Mouse (Mus musculus) megakaryocyte, embryonic 14.5 days (primary cell): ENCODE data around the gene Gstm6. TPM values are rescaled to one million over a fixed set of nuclear protein-coding genes. Genes with fewer than 3 reads are reported as not detected.

Experiments
- H3K27me3 ChIP-seq: replicated peaks from 2 replicates; pipeline ENCODE3; 2012; ENCODE audit warnings: inconsistent platforms
- H3K36me3 ChIP-seq: replicated peaks from 2 replicates; pipeline ENCODE3; 2012; ENCODE audit warnings: low read length, inconsistent platforms, mixed read lengths
- H3K4me1 ChIP-seq: 2 replicates; pipeline ENCODE4 v1.6.1; 2012; ENCODE audit warnings: inconsistent platforms
- H3K4me3 ChIP-seq: replicated peaks from 2 replicates; pipeline ENCODE3; 2012; ENCODE audit warnings: moderate library complexity, mild to moderate bottlenecking, inconsistent platforms
- H3K9me3 ChIP-seq: 2 replicates; pipeline ENCODE4 v1.6.1; 2012; ENCODE audit warnings: inconsistent platforms
- FLI1 ChIP-seq: IDR thresholded peaks from 2 replicates; pipeline ENCODE4 v1.6.1; 2012; ENCODE audit warnings: low read length, inconsistent platforms, mixed read lengths
- GATA1 ChIP-seq: IDR thresholded peaks from 3 replicates; pipeline ENCODE4 v1.6.1; 2012; ENCODE audit warnings: mixed read lengths, low read length, inconsistent platforms, borderline replicate concordance
- polyA plus RNA-seq: library from polyadenylated mRNA; stranded (reverse); fragments of >175 nt; gene quantifications from 2 replicates; pipeline ENCODE4 v1.2.3, GENCODE M21; 2012; ENCODE audit warnings: low replicate concordance; ENCODE audit not compliant: insufficient read depth

Gstm6 gene
- polyA plus RNA-seq, 1 experiment, result not detected

DNA sequence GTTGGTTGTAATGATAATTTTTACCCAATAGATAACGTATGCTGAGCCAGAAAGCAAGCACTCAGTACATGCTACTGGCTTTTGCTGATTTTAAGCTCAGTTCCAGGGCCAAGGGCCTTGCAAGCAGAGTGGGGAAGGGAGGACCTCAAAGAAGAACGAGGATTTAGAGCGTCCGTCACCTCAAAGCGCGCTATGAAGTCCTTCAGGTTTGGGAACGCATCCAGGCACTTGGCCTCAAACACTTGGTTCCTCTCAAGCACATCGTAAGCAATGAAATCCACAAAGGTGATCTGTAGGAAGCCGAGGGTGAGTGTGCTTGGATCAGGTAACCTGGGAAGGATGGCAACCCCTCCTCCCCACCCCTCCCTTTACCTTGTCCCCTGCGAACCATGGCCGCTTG lies 14.9 kb downstream of the Gstm6 start:
- Histone ChIP-seq H3K4me3 (no peak overlapping the region), H3K4me1 (peaks cover 8% of the 10 kb centered on the region), H3K9me3 (no peaks in the 10 kb centered on the region), H3K36me3 (no peaks in the 10 kb centered on the region), H3K27me3 (peaks cover 60% of the 10 kb centered on the region)
- no peak for TF ChIP-seq GATA1
- TF ChIP-seq FLI1, result no peak

DNA sequence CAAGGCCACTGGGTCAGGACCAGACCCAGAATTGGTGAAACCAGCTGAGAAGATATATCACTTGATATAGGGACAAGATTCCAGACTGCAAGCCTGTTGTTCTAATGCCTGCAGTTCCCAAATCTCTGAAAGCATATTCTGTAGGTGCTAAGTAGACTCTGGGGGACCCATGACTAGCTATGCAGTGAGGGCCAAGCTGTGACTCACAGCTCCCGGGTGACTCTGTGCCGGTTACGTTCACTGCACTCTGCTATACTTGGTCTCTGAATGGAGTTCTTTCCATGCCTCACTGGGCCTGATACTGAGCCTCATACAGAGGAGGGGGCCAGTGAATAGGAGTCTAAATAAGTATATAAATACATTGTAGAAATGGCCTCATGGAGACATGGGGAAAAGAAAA lies 15.7 kb downstream of the Gstm6 start:
- Histone ChIP-seq H3K9me3 (no peaks in the 10 kb centered on the region), H3K4me3 (no peak overlapping the region), H3K27me3 (peaks cover 55% of the 10 kb centered on the region), H3K4me1 (peaks cover 8% of the 10 kb centered on the region), H3K36me3 (no peaks in the 10 kb centered on the region)
- TF ChIP-seq GATA1 (no peak), FLI1 (no peak)

DNA sequence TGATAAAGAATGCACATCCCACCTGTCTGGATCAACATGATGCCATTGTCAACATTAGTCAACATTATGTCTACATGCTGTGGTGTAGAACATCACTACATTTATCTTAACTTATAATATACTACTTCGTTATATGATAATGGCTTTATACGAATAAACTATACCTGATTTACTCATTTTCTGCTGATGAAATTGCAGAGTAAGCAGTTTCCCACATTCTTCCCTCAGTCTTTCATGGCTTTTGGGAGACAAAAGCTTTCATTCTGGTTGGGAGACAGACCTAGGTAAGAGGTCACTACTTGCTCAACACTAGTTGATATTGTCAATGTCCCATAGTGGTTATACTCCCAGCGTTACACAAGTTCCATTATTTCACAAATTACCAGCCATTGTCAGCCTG lies 18.2 kb downstream of the Gstm6 start:
- TF ChIP-seq FLI1 (no peak), GATA1 (no peak)
- H3K9me3 ChIP-seq, result no peaks in the 10 kb centered on the region
- no peak overlapping the region for H3K4me3 ChIP-seq
- H3K4me1 ChIP-seq, result no peaks in the 10 kb centered on the region
- peaks cover 51% of the 10 kb centered on the region for H3K27me3 ChIP-seq
- no peaks in the 10 kb centered on the region for H3K36me3 ChIP-seq

DNA sequence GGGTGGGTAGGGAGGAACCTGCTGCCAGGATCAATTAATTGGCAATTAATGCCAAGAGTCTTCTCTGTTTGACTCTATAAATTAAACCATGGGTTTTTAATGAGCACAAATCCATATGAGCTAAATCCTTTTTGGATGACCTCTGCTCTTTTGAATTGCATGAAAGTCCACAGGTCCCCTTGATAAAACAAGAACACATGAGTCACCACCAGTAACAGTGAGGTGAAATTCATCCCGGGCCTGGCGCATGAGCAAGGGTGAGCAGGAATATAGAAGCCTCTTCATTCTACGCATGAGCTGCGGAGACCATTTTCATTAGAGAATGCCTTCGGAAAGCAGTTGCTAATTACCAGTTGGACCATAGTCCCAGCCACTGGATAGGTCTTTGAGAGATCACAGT lies 23.2 kb downstream of the Gstm6 start:
- no peaks in the 10 kb centered on the region for H3K4me1 ChIP-seq
- TF ChIP-seq GATA1 (no peak), FLI1 (no peak)
- no peaks in the 10 kb centered on the region for H3K36me3 ChIP-seq
- H3K4me3 ChIP-seq, result no peak overlapping the region
- no peaks in the 10 kb centered on the region for H3K9me3 ChIP-seq
- H3K27me3 ChIP-seq, result peaks cover 28% of the 10 kb centered on the region

DNA sequence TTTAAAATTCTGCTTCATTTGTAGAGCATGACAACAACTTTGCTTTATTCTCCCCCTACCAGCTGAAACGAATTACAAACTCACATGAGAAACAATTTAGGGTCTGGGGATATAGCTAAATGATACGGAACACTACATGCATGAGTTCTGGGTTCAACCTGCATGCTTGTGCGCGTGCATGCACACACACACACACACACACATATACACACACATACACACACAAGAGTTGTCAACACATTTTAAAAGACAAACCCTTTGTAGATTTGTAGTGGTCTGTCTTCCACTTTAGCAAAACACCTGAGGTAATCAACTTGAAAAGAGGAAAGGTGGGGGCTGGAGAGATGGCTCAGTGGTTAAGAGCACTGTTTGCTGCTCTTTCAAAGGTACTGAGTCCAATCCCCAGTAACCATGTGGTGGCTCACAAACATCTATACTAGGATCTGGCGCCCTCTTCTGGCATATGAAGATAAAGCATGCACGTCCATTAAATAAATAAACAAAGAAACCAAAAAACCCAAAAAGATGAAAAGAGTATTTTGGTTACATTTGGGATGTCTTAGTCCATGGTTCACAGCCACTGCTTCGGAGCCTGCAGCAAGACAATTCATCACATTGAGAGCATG lies 25.7 kb downstream of the Gstm6 start:
- H3K4me3 ChIP-seq, result no peak overlapping the region
- no peaks in the 10 kb centered on the region for H3K36me3 ChIP-seq
- no peaks in the 10 kb centered on the region for H3K4me1 ChIP-seq
- TF ChIP-seq GATA1, result no peak
- TF ChIP-seq FLI1, result no peak
- peaks cover 29% of the 10 kb centered on the region for H3K27me3 ChIP-seq
- no peaks in the 10 kb centered on the region; the same call in 1 of the 2 replicates for H3K9me3 ChIP-seq

DNA sequence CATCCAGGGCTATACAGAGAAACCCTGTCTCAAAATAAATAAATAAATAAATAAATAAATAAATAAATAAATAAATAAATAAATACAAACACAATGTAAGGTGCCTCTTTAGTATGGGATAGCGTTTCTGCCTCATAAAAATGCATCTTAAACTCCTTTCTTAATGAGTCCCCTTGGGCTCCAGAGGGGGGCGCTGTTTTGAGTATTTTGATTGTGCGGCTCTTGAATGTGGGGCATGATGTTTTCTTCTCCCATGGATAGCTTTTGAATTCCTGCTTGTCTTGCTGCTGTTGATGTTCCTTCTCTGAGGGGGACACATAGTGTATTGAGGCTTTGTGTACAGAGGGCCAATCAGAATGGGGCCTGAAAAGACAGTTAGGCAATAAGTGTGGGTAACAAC lies 26.5 kb downstream of the Gstm6 start:
- TF ChIP-seq GATA1 (no peak), FLI1 (no peak)
- H3K4me1 ChIP-seq, result no peaks in the 10 kb centered on the region
- H3K9me3 ChIP-seq, result no peaks in the 10 kb centered on the region; the same call in 1 of the 2 replicates
- H3K36me3 ChIP-seq, result no peaks in the 10 kb centered on the region
- no peak overlapping the region for H3K4me3 ChIP-seq
- peaks cover 33% of the 10 kb centered on the region for H3K27me3 ChIP-seq

DNA sequence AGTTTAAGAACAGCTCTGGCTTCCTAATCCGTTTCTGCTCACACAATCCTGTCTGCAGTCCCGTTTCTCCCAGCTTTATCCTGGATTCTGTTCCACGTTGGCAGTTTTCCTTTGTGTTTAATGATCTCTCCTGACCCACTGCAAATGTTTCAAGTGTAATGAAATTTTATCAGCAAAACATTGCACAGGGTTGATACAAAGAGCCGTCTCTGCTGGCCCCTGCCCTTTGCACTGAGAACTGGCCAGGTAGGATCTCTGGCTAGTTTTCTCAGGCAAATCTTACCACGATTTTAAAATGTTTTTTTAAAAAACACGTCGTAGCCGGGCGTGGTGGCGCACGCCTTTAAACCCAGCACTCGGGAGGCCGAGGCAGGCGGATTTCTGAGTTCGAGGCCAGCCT lies 26.9 kb downstream of the Gstm6 start:
- Histone ChIP-seq H3K4me3 (no peak overlapping the region), H3K4me1 (no peaks in the 10 kb centered on the region), H3K9me3 (no peaks in the 10 kb centered on the region; the same call in 1 of the 2 replicates), H3K36me3 (no peaks in the 10 kb centered on the region), H3K27me3 (peaks cover 35% of the 10 kb centered on the region)
- TF ChIP-seq GATA1 (no peak), FLI1 (no peak)

DNA sequence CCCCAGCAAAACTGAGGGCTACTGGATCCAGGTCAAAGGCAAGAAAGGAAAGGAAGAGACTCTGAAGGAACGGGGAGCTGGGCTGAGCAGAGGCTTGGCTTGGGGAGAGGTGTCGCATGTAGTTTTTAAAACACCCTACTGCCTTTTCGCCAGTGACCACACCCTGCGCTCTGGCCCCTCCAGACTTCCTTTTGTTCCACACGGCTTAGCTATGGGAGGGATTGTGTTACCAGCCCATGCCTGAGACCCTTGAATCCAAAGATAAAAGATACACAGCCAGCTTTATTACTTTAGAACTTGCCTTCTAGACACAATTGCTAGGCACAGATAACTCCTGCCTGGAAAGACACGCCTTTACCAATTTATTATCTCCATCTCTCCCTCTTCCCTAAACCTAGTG lies 37.6 kb downstream of the Gstm6 start:
- peaks cover 57% of the 10 kb centered on the region for H3K27me3 ChIP-seq
- no peaks in the 10 kb centered on the region for H3K36me3 ChIP-seq
- H3K4me3 ChIP-seq, result no peak overlapping the region
- no peaks in the 10 kb centered on the region for H3K4me1 ChIP-seq
- no peaks in the 10 kb centered on the region for H3K9me3 ChIP-seq
- TF ChIP-seq GATA1 (no peak), FLI1 (no peak)

DNA sequence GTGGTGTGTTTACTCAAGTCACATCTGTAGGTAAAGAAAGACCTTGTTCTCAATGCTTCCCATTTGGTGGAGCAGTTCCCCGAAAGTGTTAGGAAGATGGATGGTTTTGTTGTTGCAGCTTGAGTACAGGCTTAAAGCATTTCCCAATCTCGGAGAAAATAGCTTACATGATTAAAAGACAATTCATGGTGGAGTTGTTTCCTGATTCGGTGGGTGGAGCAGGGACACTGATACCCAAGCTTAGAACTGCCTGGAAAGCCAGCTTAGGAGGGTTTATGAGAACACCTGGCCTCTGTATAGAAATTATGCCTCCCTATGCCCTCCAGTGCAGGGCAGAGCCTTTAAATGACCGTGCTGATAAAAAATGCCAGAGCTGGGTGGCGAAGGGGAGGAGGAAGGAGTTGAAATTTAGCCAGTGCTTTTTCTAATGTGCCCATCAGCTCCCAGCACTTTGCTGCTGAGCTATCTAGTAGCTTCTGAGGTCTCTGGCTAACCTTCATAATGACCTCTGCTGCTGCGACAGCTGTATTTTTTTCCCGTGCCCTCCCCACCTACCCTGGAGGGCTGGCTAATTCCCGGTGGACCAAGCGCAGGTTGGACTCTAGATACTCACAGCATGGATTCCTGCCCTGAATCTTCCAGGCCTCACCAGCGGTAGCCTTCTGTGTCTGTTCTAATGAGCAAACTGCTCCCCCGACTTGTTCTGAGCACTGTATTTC lies 42.4 kb downstream of the Gstm6 start:
- TF ChIP-seq FLI1 (no peak), GATA1 (no peak)
- no peaks in the 10 kb centered on the region for H3K36me3 ChIP-seq
- no peak overlapping the region for H3K4me3 ChIP-seq
- H3K9me3 ChIP-seq, result no peaks in the 10 kb centered on the region
- peaks cover 2% of the 10 kb centered on the region; the same call in 1 of the 2 replicates for H3K4me1 ChIP-seq
- peaks cover 54% of the 10 kb centered on the region for H3K27me3 ChIP-seq

DNA sequence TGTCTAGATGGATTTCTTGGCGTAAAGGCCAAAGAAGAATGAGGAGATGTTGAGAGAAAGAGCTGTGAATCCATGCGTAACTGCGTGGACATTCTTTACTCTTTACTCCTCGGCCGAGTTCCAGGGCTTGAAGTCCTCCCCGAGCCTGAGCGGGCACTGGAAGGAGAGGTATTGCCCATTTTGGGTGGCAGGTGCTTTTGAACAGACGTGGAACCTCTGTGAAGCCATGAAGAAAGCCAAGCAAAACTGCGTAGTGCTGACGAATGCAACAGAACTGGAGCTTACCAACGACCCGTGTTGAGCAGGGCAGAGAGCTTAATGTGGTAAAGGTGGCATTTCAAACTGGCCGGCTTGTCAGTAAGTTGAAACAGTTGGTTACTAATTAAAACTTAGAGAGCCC lies 44.9 kb downstream of the Gstm6 start:
- H3K27me3 ChIP-seq, result peaks cover 52% of the 10 kb centered on the region
- H3K4me1 ChIP-seq, result peaks cover 10% of the 10 kb centered on the region
- H3K4me3 ChIP-seq, result no peak overlapping the region
- TF ChIP-seq GATA1, result no peak
- TF ChIP-seq FLI1, result no peak
- H3K36me3 ChIP-seq, result no peaks in the 10 kb centered on the region
- H3K9me3 ChIP-seq, result no peaks in the 10 kb centered on the region
